Mouse (Mus musculus) neural tube, embryonic 13.5 days (tissue): ENCODE results near the gene Krt14. TPM values are rescaled to one million over a fixed set of nuclear protein-coding genes. Genes with fewer than 3 reads are reported as not detected.
"Not testable (repeated sequence)": the region's sequence is repeated elsewhere in the genome, so short reads cannot be mapped to it uniquely, and the experiment has no call there.

Experiments used
- ATAC-seq: fragments of 200-750 bp; cut with Nextera tagmentation; 2 replicates; pipeline ENCODE4 v1.8.0; 2017; ENCODE audit warnings: low read depth, mild to moderate bottlenecking, moderate TSS enrichment, moderate library complexity
- H3K27ac ChIP-seq: fragments of 300-500 bp; sonication (generic); replicated peaks from 2 replicates; pipeline ENCODE4 v1.5.1; 2015; ENCODE audit warnings: moderate library complexity, mild to moderate bottlenecking, inconsistent platforms
- H3K27me3 ChIP-seq: fragments of 300-500 bp; sonication (generic); 2 replicates; pipeline ENCODE4 v1.6.1; 2015; ENCODE audit warnings: mild to moderate bottlenecking, inconsistent platforms
- H3K36me3 ChIP-seq: fragments of 300-500 bp; sonication (generic); 2 replicates; pipeline ENCODE4 v1.6.1; 2015; ENCODE audit warnings: mild to moderate bottlenecking, inconsistent platforms
- H3K4me1 ChIP-seq: fragments of 300-500 bp; sonication (generic); replicated peaks from 2 replicates; pipeline ENCODE4 v1.6.1; 2015; ENCODE audit warnings: inconsistent platforms
- H3K4me2 ChIP-seq: fragments of 300-500 bp; sonication (generic); 2 replicates; pipeline ENCODE4 v1.6.1; 2015; ENCODE audit warnings: inconsistent platforms, mild to moderate bottlenecking, moderate library complexity
- H3K4me3 ChIP-seq: fragments of 300-500 bp; sonication (generic); 2 replicates; pipeline ENCODE4 v1.5.1; 2015; ENCODE audit warnings: mild to moderate bottlenecking, inconsistent platforms
- H3K9ac ChIP-seq: fragments of 300-500 bp; sonication (generic); 2 replicates; pipeline ENCODE4 v1.6.1; 2015; ENCODE audit warnings: moderate library complexity, mild to moderate bottlenecking, inconsistent platforms
- H3K9me3 ChIP-seq: fragments of 300-500 bp; sonication (generic); 2 replicates; pipeline ENCODE4 v1.6.1; 2016; ENCODE audit warnings: inconsistent platforms
- WGBS: fragments of 180-500 bp; shearing (Covaris S2); methylation state at CpG from one replicate; pipeline ENCODE4 v1.1.7; 2015; 5-methylcytosine and 5-hydroxymethylcytosine counted together
- polyA plus RNA-seq: library from polyadenylated mRNA; unstranded; fragments of >200 nt; fragmentation: Nextera tagmentation; extraction: Ambion mirVana; gene quantifications from 2 replicates; pipeline ENCODE4 v1.2.1, GENCODE M21; 2015

Krt14 gene
- 1.6 and 7.2 TPM in 2 replicates for polyA plus RNA-seq

DNA sequence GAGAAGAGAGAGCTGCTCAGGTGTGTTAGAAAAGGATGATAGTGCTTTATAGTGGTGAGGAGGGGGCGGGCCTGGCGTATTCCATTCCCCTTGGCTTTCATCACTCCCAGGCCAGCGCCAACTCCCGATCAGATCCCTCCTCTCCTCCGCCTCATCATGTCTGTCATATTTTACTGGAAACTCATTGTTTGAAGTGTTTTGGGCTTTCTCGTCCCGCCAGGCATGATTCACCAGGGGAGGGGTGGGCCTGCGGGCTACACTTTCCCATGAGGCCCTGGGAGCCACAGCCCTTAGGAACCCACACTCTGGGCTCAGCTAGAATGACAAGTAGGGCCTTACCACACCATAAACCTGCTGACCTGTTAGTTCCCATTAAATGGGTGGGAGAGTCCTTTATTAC, at the start of gene Krt14:
Krt14 (minus strand) TSS at position 51 of the 400 bp plus-strand sequence.
- 96% methylated on average over 8 of the region's 8 CpGs for WGBS

GRCm38 (mm10) chr11:100255514-100255913, 48.2 kb upstream of the Krt14 start:
- Histone ChIP-seq H3K36me3 (no peaks in the 10 kb centered on the region), H3K27me3 (no peaks in the 10 kb centered on the region), H3K27ac (no peak overlapping the region), H3K9me3 (no peaks in the 10 kb centered on the region), H3K4me3 (no peak overlapping the region), H3K4me2 (no peak overlapping the region), H3K9ac (no peak overlapping the region), H3K4me1 (no peaks in the 10 kb centered on the region)
- 90% methylated on average over 6 of the region's 6 CpGs for WGBS
- ATAC-seq = no peak

More for the DNA sequence above, at the start of gene Krt14:
- no peaks in the 10 kb centered on the region for H3K36me3 ChIP-seq
- no peaks in the 10 kb centered on the region for H3K4me1 ChIP-seq
- ATAC-seq = no peak
- H3K4me2 ChIP-seq = no peak within 1 kb of the TSS
- no peak within 1 kb of the TSS for H3K4me3 ChIP-seq
- no peaks in the 10 kb centered on the region for H3K27me3 ChIP-seq
- H3K27ac ChIP-seq = no peak within 1 kb of the TSS
- H3K9ac ChIP-seq = no peak within 1 kb of the TSS
- H3K9me3 ChIP-seq = no peaks in the 10 kb centered on the region

DNA sequence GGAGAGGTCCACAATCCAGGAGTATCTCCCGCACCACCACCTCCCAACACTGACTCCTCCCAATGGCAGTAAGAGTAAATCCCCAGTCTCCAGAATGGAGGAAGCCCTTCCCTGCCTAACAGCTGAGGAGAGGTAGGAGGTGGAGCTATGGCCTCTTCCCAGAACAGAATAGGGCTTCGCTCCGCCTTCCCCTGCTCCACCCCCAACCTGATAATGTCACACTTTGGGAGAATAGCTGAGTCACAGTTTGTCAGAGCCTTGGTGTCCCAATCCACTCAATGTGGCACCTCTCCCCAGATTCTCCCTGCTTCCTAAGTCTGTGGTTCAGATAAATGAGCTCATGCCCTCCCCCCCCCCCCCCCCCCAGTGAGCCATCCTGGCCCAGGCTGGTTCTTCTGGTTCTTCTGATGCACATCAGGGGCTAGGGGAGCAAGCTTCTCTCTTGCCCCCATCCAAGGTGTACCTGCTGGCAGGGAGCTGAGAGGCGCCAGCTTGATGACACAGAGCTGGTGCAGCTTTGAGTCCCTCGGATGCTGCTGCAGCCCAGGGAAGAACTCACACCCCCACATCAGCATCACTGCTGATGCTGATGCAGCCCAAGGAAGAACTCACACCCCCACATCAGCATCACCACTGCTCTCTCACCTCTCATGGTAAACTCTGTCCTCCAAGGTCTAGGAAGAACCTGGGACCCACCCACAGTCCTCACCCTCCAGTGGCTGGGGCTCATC, 47.2 kb upstream of the Krt14 start:
- Histone ChIP-seq H3K4me2 (no peak overlapping the region), H3K27me3 (no peaks in the 10 kb centered on the region), H3K4me3 (no peak overlapping the region), H3K4me1 (no peaks in the 10 kb centered on the region), H3K9ac (no peak overlapping the region), H3K36me3 (no peaks in the 10 kb centered on the region), H3K27ac (no peak overlapping the region), H3K9me3 (no peaks in the 10 kb centered on the region)
- ATAC-seq = no peak
- WGBS = 73% methylated on average over 5 of the region's 5 CpGs

DNA sequence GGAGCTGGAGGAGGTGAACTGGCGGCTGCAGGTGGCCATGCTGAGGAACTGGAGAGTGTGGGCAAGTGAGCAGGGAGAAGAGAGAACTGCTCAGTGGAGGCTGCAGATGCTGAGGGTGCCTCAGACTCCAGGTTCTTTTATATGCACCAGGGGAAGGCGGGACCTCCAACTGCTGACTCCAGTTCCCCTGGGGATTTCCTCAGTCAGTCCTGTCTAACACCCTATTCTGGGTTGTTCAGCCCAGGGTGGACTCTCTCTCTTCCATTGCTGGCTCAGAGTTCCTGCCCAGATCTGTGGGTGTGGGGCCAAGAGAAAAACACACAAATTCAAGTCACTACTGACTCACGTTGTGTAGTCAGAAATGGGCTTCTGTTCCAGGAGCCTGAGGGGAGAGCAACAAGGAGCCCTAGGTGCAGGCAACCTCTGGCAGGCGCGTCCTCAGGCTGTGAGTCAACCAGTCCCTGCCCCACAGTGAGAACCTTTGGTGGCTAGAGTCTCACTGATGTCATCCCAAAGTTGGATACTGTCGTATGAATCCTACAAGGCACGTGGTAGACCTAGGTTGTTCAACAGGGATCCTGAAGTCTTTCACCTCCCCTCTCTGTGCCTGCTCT, 41.6 kb upstream of the Krt14 start, which contains the start of gene Krt16:
Krt16 (minus strand) TSS at position 51 of the 614 bp plus-strand sequence.
- no peaks in the 10 kb centered on the region for H3K4me1 ChIP-seq
- no peak within 1 kb of the TSS for H3K27ac ChIP-seq
- H3K9me3 ChIP-seq = no peaks in the 10 kb centered on the region
- no peak for ATAC-seq
- H3K27me3 ChIP-seq = no peaks in the 10 kb centered on the region
- WGBS = 84% methylated on average over 7 of the region's 7 CpGs
- no peak within 1 kb of the TSS for H3K4me2 ChIP-seq
- H3K4me3 ChIP-seq = no peak within 1 kb of the TSS
- H3K36me3 ChIP-seq = no peaks in the 10 kb centered on the region
- no peak within 1 kb of the TSS for H3K9ac ChIP-seq

- not testable (repeated sequence) for H3K9me3 ChIP-seq, H3K27ac ChIP-seq, H3K36me3 ChIP-seq, ATAC-seq, H3K9ac ChIP-seq, H3K4me3 ChIP-seq, H3K27me3 ChIP-seq, H3K4me1 ChIP-seq, H3K4me2 ChIP-seq
- 63% methylated on average over 7 of the region's 7 CpGs for WGBS
Observed at GRCm38 (mm10) chr11:100246471-100246870, 39.1 kb upstream of the Krt14 start.

DNA sequence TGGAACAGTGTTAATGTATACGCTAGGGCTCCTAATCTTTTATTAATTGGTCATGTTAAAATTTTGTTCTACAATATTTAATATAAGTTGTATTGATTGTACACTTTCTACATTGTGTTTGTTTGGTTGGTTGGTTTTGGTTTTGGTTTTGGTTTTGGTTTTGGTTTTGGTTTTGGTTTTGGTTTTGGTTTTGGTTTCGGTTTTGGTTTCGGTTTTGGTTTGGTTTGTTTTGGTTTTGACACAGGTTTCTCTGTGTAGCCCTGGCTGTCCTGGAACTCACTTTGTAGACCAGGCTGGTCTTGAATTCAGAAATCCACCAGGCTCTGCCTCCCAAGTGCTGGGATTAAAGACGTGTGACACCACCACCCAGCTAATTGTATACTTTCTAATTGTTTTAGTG, 32.9 kb upstream of the Krt14 start:
- not testable (repeated sequence) for ATAC-seq, H3K9ac ChIP-seq
- WGBS = 85% methylated on average over 4 of the region's 4 CpGs

DNA sequence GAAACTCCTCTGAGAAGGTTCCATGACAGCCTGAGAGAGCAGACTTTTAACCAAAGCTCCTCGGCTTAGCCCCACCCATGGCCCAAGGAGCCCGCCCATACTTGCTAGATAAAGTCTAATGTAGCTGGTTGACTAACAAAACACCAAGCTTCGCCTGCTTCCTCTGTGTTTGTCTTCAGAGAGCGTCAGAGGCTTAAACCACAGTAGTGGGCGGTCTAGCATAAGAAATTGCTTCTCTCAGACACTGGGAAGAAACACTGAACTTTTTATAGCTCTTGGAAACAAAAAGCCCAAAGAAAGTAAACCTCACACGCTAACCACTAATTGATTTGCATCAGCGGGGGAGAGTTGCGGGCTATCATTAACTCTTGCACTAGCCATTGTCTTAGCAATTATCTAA, 14.4 kb upstream of the Krt14 start:
- no peaks in the 10 kb centered on the region for H3K36me3 ChIP-seq
- 30% methylated on average over 8 of the region's 8 CpGs for WGBS
- H3K4me2 ChIP-seq = no peak overlapping the region
- no peak overlapping the region for H3K27ac ChIP-seq
- H3K4me3 ChIP-seq = no peak overlapping the region
- H3K9me3 ChIP-seq = peaks cover 12% of the 10 kb centered on the region
- no peaks in the 10 kb centered on the region for H3K4me1 ChIP-seq
- no peak overlapping the region for H3K9ac ChIP-seq
- no peaks in the 10 kb centered on the region for H3K27me3 ChIP-seq
- no peak for ATAC-seq

More for the DNA sequence above, 32.9 kb upstream of the Krt14 start:
- H3K27ac ChIP-seq, H3K4me3 ChIP-seq, H3K9me3 ChIP-seq, H3K27me3 ChIP-seq, H3K4me2 ChIP-seq, H3K4me1 ChIP-seq, H3K36me3 ChIP-seq: not testable (repeated sequence)

DNA sequence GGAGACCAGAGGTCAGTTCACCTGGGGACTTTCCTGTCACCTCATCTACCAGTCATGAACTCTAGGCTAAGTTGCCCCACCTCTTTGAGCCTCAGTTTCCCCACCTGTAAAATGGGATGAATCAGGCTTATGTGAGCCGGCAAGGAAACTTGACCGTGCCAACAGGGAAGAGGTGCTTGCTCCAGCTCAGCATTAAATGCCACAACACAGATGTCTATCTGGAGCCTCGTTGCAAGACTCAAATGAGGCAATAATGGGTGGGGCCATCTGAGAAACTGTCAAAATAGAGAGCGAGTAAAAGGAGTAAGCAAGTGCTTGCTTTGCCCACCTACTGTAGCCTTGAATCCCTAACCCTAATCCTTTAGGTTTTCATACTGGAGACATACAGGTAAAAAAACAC, 12.0 kb upstream of the Krt14 start:
- H3K27ac ChIP-seq = no peak overlapping the region
- 87% methylated on average over 4 of the region's 4 CpGs for WGBS
- H3K4me2 ChIP-seq = no peak overlapping the region
- no peak overlapping the region for H3K9ac ChIP-seq
- no peak overlapping the region for H3K4me3 ChIP-seq
- H3K4me1 ChIP-seq = no peaks in the 10 kb centered on the region
- H3K27me3 ChIP-seq = no peaks in the 10 kb centered on the region
- no peaks in the 10 kb centered on the region for H3K36me3 ChIP-seq
- ATAC-seq = no peak
- H3K9me3 ChIP-seq = no peaks in the 10 kb centered on the region

DNA sequence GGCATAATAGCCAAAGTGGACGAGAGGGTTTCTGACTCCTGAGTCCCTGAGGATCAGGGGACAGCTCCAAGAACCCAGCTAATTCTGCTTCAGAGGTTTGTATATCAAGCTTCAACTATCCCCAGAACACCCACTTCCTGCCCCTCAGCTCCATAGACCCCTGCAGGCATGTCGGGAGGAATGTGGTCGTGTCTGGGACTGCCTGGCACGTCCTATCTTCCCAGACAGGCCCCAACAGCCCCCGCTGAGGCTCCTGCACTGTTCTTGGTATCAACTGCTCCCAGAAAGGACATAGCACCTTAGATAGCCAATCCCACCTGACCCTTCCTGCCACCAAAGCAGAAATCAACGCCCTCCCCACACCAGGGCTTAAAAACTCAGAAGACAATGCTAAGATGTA, 1.2 kb upstream of the Krt14 start:
- H3K27ac ChIP-seq = no peak overlapping the region
- no peaks in the 10 kb centered on the region for H3K4me1 ChIP-seq
- H3K27me3 ChIP-seq = no peaks in the 10 kb centered on the region
- H3K9me3 ChIP-seq = no peaks in the 10 kb centered on the region
- H3K4me2 ChIP-seq = no peak overlapping the region
- H3K9ac ChIP-seq = no peak overlapping the region
- H3K4me3 ChIP-seq = no peak overlapping the region
- no peak for ATAC-seq
- WGBS = 70% methylated on average over 6 of the region's 6 CpGs
- no peaks in the 10 kb centered on the region for H3K36me3 ChIP-seq

DNA sequence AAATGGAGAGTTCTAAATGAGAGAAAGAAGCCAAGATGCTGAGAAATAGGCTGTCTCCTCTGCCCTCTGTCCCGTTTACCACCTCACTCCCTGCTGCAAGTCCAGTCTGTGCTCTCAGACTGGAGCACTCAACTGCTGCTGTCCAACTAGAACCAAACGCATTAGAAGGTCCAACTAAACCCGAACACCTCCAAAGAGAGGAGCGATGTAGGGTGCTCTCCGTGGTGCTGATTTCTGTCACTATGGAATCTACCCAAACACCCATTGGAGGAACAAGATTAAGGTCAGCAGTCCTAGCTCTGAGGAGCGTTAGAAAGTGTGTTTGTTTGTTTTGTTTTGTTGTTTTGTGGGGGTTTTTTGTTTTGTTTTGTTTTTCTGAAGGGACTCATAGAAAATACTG, 3.9 kb downstream of the Krt14 start:
- no peaks in the 10 kb centered on the region for H3K27me3 ChIP-seq
- no peaks in the 10 kb centered on the region for H3K36me3 ChIP-seq
- no peak overlapping the region for H3K9ac ChIP-seq
- 21% methylated on average over 6 of the region's 6 CpGs for WGBS
- no peak for ATAC-seq
- no peaks in the 10 kb centered on the region for H3K4me1 ChIP-seq
- no peak overlapping the region for H3K27ac ChIP-seq
- H3K4me2 ChIP-seq = no peak overlapping the region
- H3K4me3 ChIP-seq = no peak overlapping the region
- no peaks in the 10 kb centered on the region for H3K9me3 ChIP-seq

DNA sequence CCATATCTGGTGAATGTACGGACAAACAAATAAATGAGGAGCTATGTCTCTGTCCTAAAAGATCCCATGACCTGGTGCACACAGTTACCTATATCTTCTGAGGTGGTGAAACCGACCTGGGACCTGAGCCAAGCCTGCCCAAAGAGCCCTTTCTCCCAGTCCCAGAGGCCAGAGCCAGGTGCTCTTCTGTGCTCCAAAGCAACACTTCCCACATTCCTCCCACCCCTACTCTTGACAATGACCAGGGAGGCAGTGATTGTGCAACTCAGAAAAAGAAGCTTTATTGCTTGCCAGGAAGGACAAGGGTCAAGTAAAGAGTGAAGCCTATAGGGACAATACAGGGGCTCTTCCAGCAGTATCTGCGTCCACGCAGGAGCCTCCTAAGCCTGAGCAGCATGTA, 4.4 kb downstream of the Krt14 start:
- H3K4me1 ChIP-seq = no peaks in the 10 kb centered on the region
- H3K4me3 ChIP-seq = no peak overlapping the region
- H3K9me3 ChIP-seq = no peaks in the 10 kb centered on the region
- no peak overlapping the region for H3K27ac ChIP-seq
- H3K9ac ChIP-seq = no peak overlapping the region
- H3K27me3 ChIP-seq = no peaks in the 10 kb centered on the region
- H3K36me3 ChIP-seq = no peaks in the 10 kb centered on the region
- ATAC-seq = no peak
- H3K4me2 ChIP-seq = no peak overlapping the region
- 83% methylated on average over 4 of the region's 4 CpGs for WGBS

DNA sequence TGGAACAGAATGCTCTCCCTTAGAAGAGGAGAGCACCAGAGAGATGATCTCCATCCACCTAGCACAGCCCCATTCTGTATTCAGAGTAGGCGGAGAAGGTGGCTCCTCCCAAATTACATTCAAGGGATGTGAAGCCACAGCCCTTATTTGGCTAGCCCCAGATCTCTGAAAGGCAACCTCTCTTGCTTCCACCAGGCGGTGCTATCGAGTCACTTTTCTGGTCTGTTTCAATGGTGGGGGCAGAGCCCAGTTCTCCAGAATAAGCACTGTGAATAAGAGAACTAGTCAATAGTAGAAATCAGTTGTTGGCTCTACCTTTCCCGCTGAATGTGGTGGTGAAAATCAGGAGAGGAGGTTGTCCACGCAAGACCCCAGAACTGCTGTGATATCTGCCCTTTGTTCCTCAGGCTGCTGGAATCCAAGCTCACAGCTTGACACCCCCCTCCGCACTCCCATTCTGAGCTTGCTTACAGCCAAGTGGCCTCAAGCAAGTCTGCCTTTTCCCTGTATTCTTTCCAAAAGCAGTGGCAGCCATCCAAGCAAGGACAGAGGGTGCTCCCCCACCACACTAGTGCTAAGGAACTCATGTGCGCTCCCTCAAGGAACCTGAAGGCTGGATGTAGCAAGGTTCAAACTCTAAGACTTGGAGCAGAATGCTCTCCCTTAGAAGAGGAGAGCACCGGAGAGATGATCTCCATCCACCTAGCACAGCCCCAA, 7.1 kb downstream of the Krt14 start:
- Histone ChIP-seq H3K27ac (no peak overlapping the region), H3K9me3 (no peaks in the 10 kb centered on the region), H3K36me3 (no peaks in the 10 kb centered on the region), H3K4me2 (no peak overlapping the region), H3K4me1 (no peaks in the 10 kb centered on the region), H3K4me3 (no peak overlapping the region), H3K27me3 (no peaks in the 10 kb centered on the region), H3K9ac (no peak overlapping the region)
- no peak for ATAC-seq
- WGBS = 46% methylated on average over 8 of the region's 8 CpGs
